Mouse (Mus musculus): ENCODE results near the gene Olfr178. TPM values are rescaled to one million over a fixed set of nuclear protein-coding genes. Genes with fewer than 3 reads are reported as not detected.

The Olfr178 gene
- total RNA-seq (2014; rRNA removed; ENCODE audit: low replicate concordance) (not detected in 2 replicates), polyA plus RNA-seq (2015; fragmentation: Nextera tagmentation; extraction: Ambion mirVana) (not detected in 2 replicates)

GRCm38 (mm10) chr16:58891963-58892362 lies at the start of gene Olfr178:
Olfr178 (minus strand) TSS chr16:58892063.
- no peak within 1 kb of the TSS for H3K4me2 ChIP-seq (ENCODE audit: low read depth, low read length)
- no peak within 1 kb of the TSS for H3K27ac ChIP-seq (ENCODE audit: low read depth)
- no peaks in the 10 kb centered on the region for H3K9me3 ChIP-seq (replicated peaks; ENCODE audit: control insufficient read depth, low read length)
- 81% methylated on average over 3 of the region's 3 CpGs for WGBS
- no peak within 1 kb of the TSS for H3K4me3 ChIP-seq (ENCODE audit: low read depth, low read length)
- no peaks in the 10 kb centered on the region for H3K36me3 ChIP-seq (replicated peaks; ENCODE audit: control insufficient read depth, insufficient read depth, low read length)
- no peak for ATAC-seq (ENCODE audit: insufficient read depth, low read depth)
- H3K4me1 ChIP-seq (ENCODE audit: control insufficient read depth, insufficient read depth): no peaks in the 10 kb centered on the region
- no peaks in the 10 kb centered on the region for H3K27me3 ChIP-seq (ENCODE audit: control insufficient read depth, insufficient read depth, low read length)
- no peak within 1 kb of the TSS for H3K9ac ChIP-seq (replicated peaks; ENCODE audit: low read depth, low read length)
- TF ChIP-seq EP300 (IDR thresholded peaks at IDR 0.05; ENCODE audit: low read depth): no peak
- TF ChIP-seq CTCF (IDR thresholded peaks at IDR 0.05; ENCODE audit: low read depth): no peak
- no peak for DNase-seq (ENCODE audit: low spot score)

GRCm38 (mm10) chr16:58929292-58929691 lies 37.4 kb upstream of the Olfr178 start, which contains the start of gene Olfr180:
Olfr180 (minus strand) TSS chr16:58929392.
- Histone ChIP-seq H3K4me2 (ENCODE audit: low read depth, low read length) (no peak within 1 kb of the TSS), H3K9ac (replicated peaks; ENCODE audit: low read depth, low read length) (no peak within 1 kb of the TSS), H3K4me1 (ENCODE audit: control insufficient read depth, insufficient read depth) (no peaks in the 10 kb centered on the region), H3K4me3 (ENCODE audit: low read depth, low read length) (no peak within 1 kb of the TSS), H3K27me3 (ENCODE audit: control insufficient read depth, insufficient read depth, low read length) (no peaks in the 10 kb centered on the region), H3K9me3 (replicated peaks; ENCODE audit: control insufficient read depth, low read length) (0 out of 2 replicates have a peak, but pooled peaks cover 5% of the 10 kb centered on the region), H3K27ac (ENCODE audit: low read depth) (no peak within 1 kb of the TSS), H3K36me3 (replicated peaks; ENCODE audit: control insufficient read depth, insufficient read depth, low read length) (no peaks in the 10 kb centered on the region)
- WGBS: 69% methylated on average over 4 of the region's 4 CpGs
- DNase-seq (ENCODE audit: low spot score) (no peak), ATAC-seq (ENCODE audit: insufficient read depth, low read depth) (no peak)
- no peak for TF ChIP-seq EP300 (IDR thresholded peaks at IDR 0.05; ENCODE audit: low read depth)
- no peak for TF ChIP-seq CTCF (IDR thresholded peaks at IDR 0.05; ENCODE audit: low read depth)

GRCm38 (mm10) chr16:58928655-58929054 lies 36.8 kb upstream of the Olfr178 start, which contains the start of gene Olfr181:
Olfr181 (minus strand) TSS chr16:58928755.
- Histone ChIP-seq H3K9me3 (replicated peaks; ENCODE audit: control insufficient read depth, low read length) (0 out of 2 replicates have a peak, but pooled peaks cover 5% of the 10 kb centered on the region), H3K4me3 (ENCODE audit: low read depth, low read length) (no peak within 1 kb of the TSS), H3K27ac (ENCODE audit: low read depth) (no peak within 1 kb of the TSS), H3K4me1 (ENCODE audit: control insufficient read depth, insufficient read depth) (no peaks in the 10 kb centered on the region), H3K4me2 (ENCODE audit: low read depth, low read length) (no peak within 1 kb of the TSS), H3K36me3 (replicated peaks; ENCODE audit: control insufficient read depth, insufficient read depth, low read length) (no peaks in the 10 kb centered on the region), H3K27me3 (ENCODE audit: control insufficient read depth, insufficient read depth, low read length) (no peaks in the 10 kb centered on the region), H3K9ac (replicated peaks; ENCODE audit: low read depth, low read length) (no peak within 1 kb of the TSS)
- ATAC-seq (ENCODE audit: insufficient read depth, low read depth) (no peak), DNase-seq (ENCODE audit: low spot score) (no peak)
- no peak for TF ChIP-seq EP300 (IDR thresholded peaks at IDR 0.05; ENCODE audit: low read depth)
- no peak for TF ChIP-seq CTCF (IDR thresholded peaks at IDR 0.05; ENCODE audit: low read depth)
- WGBS: 37% methylated on average over 1 of the region's 1 CpGs

- H3K4me1 ChIP-seq (ENCODE audit: control insufficient read depth, insufficient read depth): no peaks in the 10 kb centered on the region
- H3K36me3 ChIP-seq (replicated peaks; ENCODE audit: control insufficient read depth, insufficient read depth, low read length): no peaks in the 10 kb centered on the region
- H3K4me2 ChIP-seq (ENCODE audit: low read depth, low read length): no peak overlapping the region
- H3K9ac ChIP-seq (replicated peaks; ENCODE audit: low read depth, low read length): no peak overlapping the region
- H3K27me3 ChIP-seq (ENCODE audit: control insufficient read depth, insufficient read depth, low read length): no peaks in the 10 kb centered on the region
- H3K9me3 ChIP-seq (replicated peaks; ENCODE audit: control insufficient read depth, low read length): no peaks in the 10 kb centered on the region
- TF ChIP-seq CTCF (IDR thresholded peaks at IDR 0.05; ENCODE audit: low read depth) (no peak), EP300 (IDR thresholded peaks at IDR 0.05; ENCODE audit: low read depth) (no peak)
- 80% methylated on average over 2 of the region's 2 CpGs for WGBS
- no peak for DNase-seq (ENCODE audit: low spot score)
- no peak overlapping the region for H3K4me3 ChIP-seq (ENCODE audit: low read depth, low read length)
- ATAC-seq (ENCODE audit: insufficient read depth, low read depth): no peak
- no peak overlapping the region for H3K27ac ChIP-seq (ENCODE audit: low read depth)
Measured at GRCm38 (mm10) chr16:58884416-58884815, 7.4 kb downstream of the Olfr178 start.

GRCm38 (mm10) chr16:58874668-58875067 lies 17.2 kb downstream of the Olfr178 start, which contains the start of gene Olfr177:
Olfr177 (minus strand) TSS chr16:58874768.
- Histone ChIP-seq H3K27me3 (ENCODE audit: control insufficient read depth, insufficient read depth, low read length) (no peaks in the 10 kb centered on the region), H3K9me3 (replicated peaks; ENCODE audit: control insufficient read depth, low read length) (no peaks in the 10 kb centered on the region), H3K4me1 (ENCODE audit: control insufficient read depth, insufficient read depth) (no peaks in the 10 kb centered on the region), H3K27ac (ENCODE audit: low read depth) (no peak within 1 kb of the TSS), H3K4me2 (ENCODE audit: low read depth, low read length) (no peak within 1 kb of the TSS), H3K36me3 (replicated peaks; ENCODE audit: control insufficient read depth, insufficient read depth, low read length) (no peaks in the 10 kb centered on the region), H3K9ac (replicated peaks; ENCODE audit: low read depth, low read length) (no peak within 1 kb of the TSS), H3K4me3 (ENCODE audit: low read depth, low read length) (no peak within 1 kb of the TSS)
- WGBS: 48% methylated on average over 1 of the region's 1 CpGs
- ATAC-seq (ENCODE audit: insufficient read depth, low read depth): no peak
- TF ChIP-seq EP300 (IDR thresholded peaks at IDR 0.05; ENCODE audit: low read depth) (no peak), CTCF (IDR thresholded peaks at IDR 0.05; ENCODE audit: low read depth) (no peak)
- DNase-seq (ENCODE audit: low spot score): no peak

GRCm38 (mm10) chr16:58861479-58861878 lies 30.4 kb downstream of the Olfr178 start:
- no peak for DNase-seq (ENCODE audit: low spot score)
- Histone ChIP-seq H3K27ac (ENCODE audit: low read depth) (no peak overlapping the region), H3K4me3 (ENCODE audit: low read depth, low read length) (no peak overlapping the region), H3K27me3 (ENCODE audit: control insufficient read depth, insufficient read depth, low read length) (no peaks in the 10 kb centered on the region), H3K9me3 (replicated peaks; ENCODE audit: control insufficient read depth, low read length) (no peaks in the 10 kb centered on the region), H3K4me1 (ENCODE audit: control insufficient read depth, insufficient read depth) (no peaks in the 10 kb centered on the region), H3K4me2 (ENCODE audit: low read depth, low read length) (no peak overlapping the region), H3K9ac (replicated peaks; ENCODE audit: low read depth, low read length) (no peak overlapping the region), H3K36me3 (replicated peaks; ENCODE audit: control insufficient read depth, insufficient read depth, low read length) (no peaks in the 10 kb centered on the region)
- no peak for ATAC-seq (ENCODE audit: insufficient read depth, low read depth)
- 36% methylated on average over 1 of the region's 1 CpGs for WGBS
- no peak for TF ChIP-seq EP300 (IDR thresholded peaks at IDR 0.05; ENCODE audit: low read depth)
- TF ChIP-seq CTCF (IDR thresholded peaks at IDR 0.05; ENCODE audit: low read depth): no peak
